Mouse (Mus musculus): Measurements from ENCODE around the gene Cd37. TPM values are rescaled to one million over a fixed set of nuclear protein-coding genes. Genes with fewer than 3 reads are reported as not detected.

The Cd37 gene
- polyA plus RNA-seq (2012; rRNA removed): 1.6 and 1.8 TPM in 2 replicates

GRCm38 (mm10) chr7:45238723-45239496 lies at the start of gene Cd37:
Cd37 (minus strand) TSS chr7:45239115.

GRCm38 (mm10) chr7:45277136-45277760 lies 38.3 kb upstream of the Cd37 start, which contains the start of gene Slc6a21:
Slc6a21 (plus strand) TSS chr7:45277513.

DNA sequence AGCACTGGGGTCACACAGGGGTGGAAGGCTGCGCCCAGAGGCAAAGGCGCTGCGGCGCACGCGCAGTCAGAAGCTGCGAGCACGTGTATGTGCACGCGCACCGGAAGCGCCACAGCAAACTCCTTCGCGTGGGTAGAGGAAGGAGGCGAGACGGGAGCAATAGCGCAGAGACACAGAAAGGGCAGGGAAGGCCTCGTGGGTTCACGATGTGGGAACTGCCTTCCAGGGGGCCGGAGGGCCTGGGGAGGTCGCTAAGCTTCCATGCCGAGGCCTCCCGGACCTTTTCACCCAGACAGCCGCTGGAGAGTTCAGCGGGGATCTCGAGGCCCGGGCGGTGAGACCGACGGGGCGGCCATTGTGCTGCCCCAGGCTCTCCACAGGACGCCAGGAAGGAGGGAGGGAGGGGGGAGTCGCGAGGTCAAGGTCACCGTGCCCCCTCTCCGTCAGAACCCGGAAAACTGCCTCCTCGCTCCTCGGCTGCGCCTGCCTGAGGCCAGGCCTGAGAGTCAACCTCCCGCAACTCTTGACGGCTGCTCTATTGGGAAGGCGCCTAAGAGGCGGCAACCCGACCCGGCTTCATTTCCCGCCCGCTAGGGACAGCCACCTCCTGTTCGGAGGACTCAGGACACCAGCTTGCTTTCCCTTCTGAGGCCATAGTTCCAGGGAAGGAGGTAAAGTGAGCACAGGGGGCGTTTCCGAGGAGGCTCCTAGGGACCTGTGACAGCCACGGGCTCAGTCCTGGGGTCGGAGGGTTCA lies 1.9 kb upstream of the Cd37 start, which contains the start of gene Slc6a16:
Gene Slc6a16 (plus strand): TSS at position 453 of the 756 bp plus-strand sequence.

DNA sequence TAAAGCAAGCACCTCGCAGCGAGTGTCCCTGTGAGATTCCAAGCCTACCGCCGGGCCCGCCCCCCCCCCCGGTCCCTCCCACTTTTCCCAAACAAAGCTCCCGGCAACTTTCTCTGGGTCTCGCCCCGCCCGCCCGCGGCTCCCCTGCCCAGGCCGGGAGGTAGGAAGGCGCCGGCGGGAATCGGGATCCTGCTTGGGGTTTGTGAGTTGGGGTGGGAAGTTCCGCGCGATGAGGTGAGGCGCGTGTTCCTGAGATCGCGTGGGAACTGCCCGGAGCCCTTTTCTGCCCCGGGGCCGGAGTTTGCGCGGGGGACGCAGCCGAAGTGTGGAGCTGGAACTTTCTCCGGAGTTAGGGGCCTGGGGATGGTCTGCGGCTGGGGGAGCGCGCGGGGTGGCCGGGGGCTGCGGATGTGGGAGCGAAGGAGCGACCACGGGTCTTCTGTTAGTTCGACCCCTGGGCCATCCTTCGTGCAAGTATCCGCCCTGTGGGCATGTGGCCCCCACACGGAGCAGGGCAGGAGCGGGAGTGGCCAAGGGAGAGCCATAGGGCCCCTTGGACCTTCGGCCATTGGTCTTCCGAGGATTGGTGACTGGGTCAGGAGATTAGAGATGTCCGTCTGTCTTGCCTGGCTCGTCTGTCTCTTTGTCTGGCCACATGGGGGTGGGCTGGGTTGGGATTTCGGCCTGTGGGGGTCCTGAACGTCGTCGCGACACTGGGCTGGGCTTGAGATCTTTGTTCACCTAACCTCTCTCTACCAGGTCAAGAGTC lies 23.1 kb downstream of the Cd37 start, which contains the start of gene Tead2:
Gene Tead2 (plus strand): TSS at position 81 of the 769 bp plus-strand sequence.

DNA sequence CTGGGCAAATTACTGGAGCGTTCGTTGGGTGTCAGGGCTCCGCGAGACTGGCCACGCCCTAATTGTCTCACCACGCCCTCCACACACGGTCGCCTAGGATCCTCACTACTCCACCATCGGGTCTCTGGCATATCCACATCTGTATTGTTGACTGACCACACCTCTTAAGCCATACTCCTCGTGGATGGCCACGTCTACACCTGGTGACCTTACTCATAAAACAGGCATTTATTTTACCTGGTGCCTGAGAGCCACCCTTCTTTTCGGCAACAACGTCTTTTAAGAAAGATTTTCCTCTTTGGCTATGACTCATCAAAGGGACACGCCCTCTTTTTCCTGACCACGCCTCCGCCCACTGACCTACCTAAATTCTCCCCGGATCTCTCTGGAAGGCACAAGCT lies 27.1 kb downstream of the Cd37 start, which contains the start of gene Dkkl1:
Gene Dkkl1 (minus strand): TSS at position 297 of the 401 bp plus-strand sequence.

DNA sequence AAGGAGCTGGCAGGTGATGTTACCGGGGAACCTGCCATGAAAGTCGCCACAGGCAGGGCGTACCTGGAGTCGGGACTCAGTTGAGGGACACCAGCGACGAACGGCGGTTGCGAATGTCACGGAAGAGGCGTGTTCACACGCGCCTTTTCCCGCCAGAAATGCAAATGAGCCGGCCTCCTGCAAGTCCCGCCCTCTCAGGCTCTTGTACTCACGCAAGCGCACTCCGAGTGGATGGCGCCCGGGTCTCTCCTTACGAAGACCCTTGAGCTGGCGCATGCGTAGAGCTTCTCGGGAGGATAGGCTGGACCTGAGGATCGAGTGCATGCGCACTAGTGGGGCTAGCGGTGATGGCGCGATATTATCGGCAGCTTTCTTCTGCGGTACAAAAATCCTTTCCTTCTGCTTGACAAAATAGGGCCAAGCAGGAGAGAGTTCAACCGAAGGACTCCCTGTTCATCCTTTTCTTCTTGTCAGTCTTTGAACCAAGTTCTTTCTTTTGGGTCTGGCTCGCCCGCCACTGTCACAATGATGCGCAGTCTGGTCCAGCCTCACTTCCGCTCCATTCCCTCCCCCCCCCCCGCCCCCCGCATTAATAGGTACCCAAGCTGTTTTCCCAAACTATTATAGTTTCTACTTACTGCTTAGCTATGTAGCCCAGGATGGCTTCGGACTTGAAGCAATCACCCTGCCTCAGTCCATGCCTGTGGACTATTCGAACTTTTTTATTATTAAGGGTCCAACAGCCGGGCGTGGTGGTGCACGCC lies 34.4 kb downstream of the Cd37 start, which contains the start of gene Ccdc155:
Gene Ccdc155 (minus strand): TSS at position 513 of the 764 bp plus-strand sequence.

Other genes starting within 250 kb of the Cd37 start
- 131 and 137 TPM in 2 replicates for gene Irf3, start 241.5 kb downstream of the Cd37 start, polyA plus RNA-seq (2012; rRNA removed)
- gene Bcl2l12, start 240.4 kb downstream of the Cd37 start, polyA plus RNA-seq (2012; rRNA removed): 31.9 and 33.7 TPM in 2 replicates
- gene Scaf1, start 222.8 kb downstream of the Cd37 start, polyA plus RNA-seq (2012; rRNA removed): 117 and 120 TPM in 2 replicates
- gene Rras, start 221.2 kb downstream of the Cd37 start, polyA plus RNA-seq (2012; rRNA removed): 18.7 and 27.8 TPM in 2 replicates
- 19.6 and 25.2 TPM in 2 replicates for gene Prr12, start 186.2 kb downstream of the Cd37 start, polyA plus RNA-seq (2012; rRNA removed)
- gene Nosip, start 176.7 kb downstream of the Cd37 start, polyA plus RNA-seq (2012; rRNA removed): 88.9 and 93.3 TPM in 2 replicates
- 24.3 and 28.4 TPM in 2 replicates for gene Prrg2, start 176.4 kb downstream of the Cd37 start, polyA plus RNA-seq (2012; rRNA removed)
- 110 and 224 TPM in 2 replicates for gene Rcn3, start 146.9 kb downstream of the Cd37 start, polyA plus RNA-seq (2012; rRNA removed)
- gene Fcgrt, start 135.3 kb downstream of the Cd37 start, polyA plus RNA-seq (2012; rRNA removed): 15.9 and 27.0 TPM in 2 replicates
- 611 and 637 TPM in 2 replicates for gene Rps11, start 114.7 kb downstream of the Cd37 start, polyA plus RNA-seq (2012; rRNA removed)
- 2,227 and 2,905 TPM in 2 replicates for gene Rpl13a, start 110.4 kb downstream of the Cd37 start, polyA plus RNA-seq (2012; rRNA removed)
- 0.25 TPM in 2 replicates for gene Gm45713, start 102.9 kb downstream of the Cd37 start, polyA plus RNA-seq (2012; rRNA removed)
- 7.7 and 10.8 TPM in 2 replicates for gene Flt3l, start 102.7 kb downstream of the Cd37 start, polyA plus RNA-seq (2012; rRNA removed)
- 129 and 134 TPM in 2 replicates for gene Pih1d1, start 84.8 kb downstream of the Cd37 start, polyA plus RNA-seq (2012; rRNA removed)
- 31.8 and 33.0 TPM in 2 replicates for gene Aldh16a1, start 84.5 kb downstream of the Cd37 start, polyA plus RNA-seq (2012; rRNA removed)
- 12.2 and 25.0 TPM in 2 replicates for gene Slc17a7, start 75.2 kb downstream of the Cd37 start, polyA plus RNA-seq (2012; rRNA removed)
- 0.05 and 0.21 TPM in 2 replicates for gene Gfy, start 59.5 kb downstream of the Cd37 start, polyA plus RNA-seq (2012; rRNA removed)
- gene Pth2, start 58.1 kb downstream of the Cd37 start, polyA plus RNA-seq (2012; rRNA removed): 0.20 and 0.23 TPM in 2 replicates
- 0.88 and 1.1 TPM in 2 replicates for gene Ccdc155, start 34.2 kb downstream of the Cd37 start, polyA plus RNA-seq (2012; rRNA removed)
- 2.0 and 3.2 TPM in 2 replicates for gene Dkkl1, start 27.0 kb downstream of the Cd37 start, polyA plus RNA-seq (2012; rRNA removed)
- 257 and 271 TPM in 2 replicates for gene Tead2, start 23.4 kb downstream of the Cd37 start, polyA plus RNA-seq (2012; rRNA removed)
- gene Slc6a16, start 2.0 kb upstream of the Cd37 start, polyA plus RNA-seq (2012; rRNA removed): 0.61 and 0.96 TPM in 2 replicates
- not detected in 2 replicates for gene Slc6a21, start 38.4 kb upstream of the Cd37 start, polyA plus RNA-seq (2012; rRNA removed)
- 16.8 and 23.9 TPM in 2 replicates for gene Trpm4, start 94.7 kb upstream of the Cd37 start, polyA plus RNA-seq (2012; rRNA removed)
- gene Hrc, start 96.2 kb upstream of the Cd37 start, polyA plus RNA-seq (2012; rRNA removed): 1.1 and 3.8 TPM in 2 replicates
- gene Ppfia3, start 127.9 kb upstream of the Cd37 start, polyA plus RNA-seq (2012; rRNA removed): 44.2 and 45.9 TPM in 2 replicates
- 14.4 and 15.8 TPM in 2 replicates for gene Lin7b, start 131.5 kb upstream of the Cd37 start, polyA plus RNA-seq (2012; rRNA removed)
- gene Snrnp70, start 156.6 kb upstream of the Cd37 start, polyA plus RNA-seq (2012; rRNA removed): 864 and 911 TPM in 2 replicates
- gene Kcna7, start 166.5 kb upstream of the Cd37 start, polyA plus RNA-seq (2012; rRNA removed): not detected in 2 replicates
- 0.10 and 0.91 TPM in 2 replicates for gene Ntf5, start 174.6 kb upstream of the Cd37 start, polyA plus RNA-seq (2012; rRNA removed)
- 1.1 and 1.3 TPM in 2 replicates for gene Lhb, start 181.7 kb upstream of the Cd37 start, polyA plus RNA-seq (2012; rRNA removed)
- 22.6 and 27.0 TPM in 2 replicates for gene Gys1, start 195.7 kb upstream of the Cd37 start, polyA plus RNA-seq (2012; rRNA removed)
- gene Ruvbl2, start 199.0 kb upstream of the Cd37 start, polyA plus RNA-seq (2012; rRNA removed): 139 and 159 TPM in 2 replicates
- 1,642 and 1,691 TPM in 2 replicates for gene Ftl1, start 220.8 kb upstream of the Cd37 start, polyA plus RNA-seq (2012; rRNA removed)
- gene Bax, start 227.8 kb upstream of the Cd37 start, polyA plus RNA-seq (2012; rRNA removed): 196 and 200 TPM in 2 replicates
- 0.12 and 0.45 TPM in 2 replicates for gene Tulp2, start 242.8 kb upstream of the Cd37 start, polyA plus RNA-seq (2012; rRNA removed)
- 0.16 TPM in 1 of 2 replicates, not detected in the other for gene Gm45808, start 247.7 kb upstream of the Cd37 start, polyA plus RNA-seq (2012; rRNA removed)
- 2.2 and 2.7 TPM in 2 replicates for gene Dhdh, start 249.7 kb upstream of the Cd37 start, polyA plus RNA-seq (2012; rRNA removed)